Mouse (Mus musculus) layer of hippocampus, postnatal 36 days (tissue): ENCODE data around the gene Znhit6. TPM values are rescaled to one million over a fixed set of nuclear protein-coding genes. Genes with fewer than 3 reads are reported as not detected.

Experiments
- DNase-seq, 2 experiments: peaks; one replicate each; pipeline ENCODE4 v3.0.0; 2022
- total RNA-seq, 2 experiments: library from RNA; stranded (reverse); gene quantifications; 2 replicates each; pipeline ENCODE4 v1.2.3; 2021

Gene Znhit6
- total RNA-seq = 10 to 100 TPM; 13.7 to 17.7 TPM

GRCm38 (mm10) chr3:145575743-145576481 is at the start of gene Znhit6:
TSS of gene Znhit6 (plus strand) at chr3:145576205.
- DNase-seq = peak; percentile 92

- DNase-seq = no peak
Observed at GRCm38 (mm10) chr3:145537870-145538269, 38.1 kb upstream of the Znhit6 start.

GRCm38 (mm10) chr3:145548441-145549415 is 27.3 kb upstream of the Znhit6 start:
- DNase-seq = no peak

GRCm38 (mm10) chr3:145550216-145550615 is 25.8 kb upstream of the Znhit6 start:
- no peak for DNase-seq

- DNase-seq = no peak
Observed at GRCm38 (mm10) chr3:145554388-145554787, 21.6 kb upstream of the Znhit6 start.

GRCm38 (mm10) chr3:145556206-145556605 is 19.8 kb upstream of the Znhit6 start:
- DNase-seq = no peak

GRCm38 (mm10) chr3:145559675-145560074 is 16.3 kb upstream of the Znhit6 start:
- no peak for DNase-seq

- no peak for DNase-seq
Observed at GRCm38 (mm10) chr3:145560117-145560516, 15.9 kb upstream of the Znhit6 start.

- DNase-seq = no peak
Observed at GRCm38 (mm10) chr3:145574468-145574867, 1.5 kb upstream of the Znhit6 start.

GRCm38 (mm10) chr3:145575340-145575739 is 665 bp upstream of the Znhit6 start:
- DNase-seq = no peak

GRCm38 (mm10) chr3:145576482-145576822 is 447 bp downstream of the Znhit6 start:
- DNase-seq = no peak

- DNase-seq = no peak
Observed at GRCm38 (mm10) chr3:145576876-145577275, 871 bp downstream of the Znhit6 start.

- no peak for DNase-seq
Observed at GRCm38 (mm10) chr3:145583043-145583442, 7.0 kb downstream of the Znhit6 start.

GRCm38 (mm10) chr3:145583522-145584200 is 7.7 kb downstream of the Znhit6 start:
- no peak for DNase-seq

- DNase-seq = no peak
Observed at GRCm38 (mm10) chr3:145590562-145590961, 14.6 kb downstream of the Znhit6 start.

- DNase-seq = no peak
Observed at GRCm38 (mm10) chr3:145591841-145592542, 16.0 kb downstream of the Znhit6 start.

GRCm38 (mm10) chr3:145595354-145595753 is 19.3 kb downstream of the Znhit6 start:
- no peak for DNase-seq

- DNase-seq = no peak
Observed at GRCm38 (mm10) chr3:145599059-145599458, 23.1 kb downstream of the Znhit6 start.

GRCm38 (mm10) chr3:145600801-145601200 is 24.8 kb downstream of the Znhit6 start:
- no peak for DNase-seq

GRCm38 (mm10) chr3:145601345-145601744 is 25.3 kb downstream of the Znhit6 start:
- no peak for DNase-seq

GRCm38 (mm10) chr3:145602410-145603206 is 26.6 kb downstream of the Znhit6 start:
- no peak for DNase-seq
